Mouse (Mus musculus): ENCODE data around the gene Olfr345.

Gene Olfr345

DNA sequence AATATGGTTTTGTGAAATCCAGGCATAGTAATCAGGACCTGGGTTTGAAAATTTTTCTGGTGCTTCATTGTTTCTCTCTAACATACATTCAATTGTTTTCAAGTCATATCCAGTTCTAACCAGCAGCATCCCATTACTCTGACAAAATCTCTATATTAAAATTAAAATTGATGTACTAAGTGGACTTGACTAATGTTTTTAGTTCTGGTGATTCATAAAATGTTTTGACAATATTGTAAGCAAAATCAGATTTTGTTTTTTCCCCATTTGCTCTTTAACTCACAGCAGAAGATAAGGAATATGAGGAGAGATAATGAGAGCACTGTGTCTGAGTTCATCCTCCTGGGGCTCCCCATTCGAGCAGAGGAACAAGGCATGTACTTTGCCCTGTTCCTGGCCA, at the start of gene Olfr345:
Olfr345 (plus strand) TSS at position 301 of the 400 bp plus-strand sequence.
- no peak for DNase-seq (ENCODE audit: low spot score)

- no peak for DNase-seq (ENCODE audit: low spot score)
These were observed 45.6 kb downstream of the Olfr345 start, which contains the start of gene Olfr346 for GRCm38 (mm10) chr2:36685488-36685887. Gene Olfr346, plus strand, starts transcription at chr2:36685788.
